Mouse (Mus musculus) limb, embryonic 13.5 days (tissue): ENCODE measurements at regions not wholly inside any gene's neighbourhood (a gene's known extent, or its start where the extent isn't known, plus 50 kb on each side); places are given as distances from the start of the nearest gene placed in this dataset.
A peak's percentile ranks its signal among the peaks of the same experiment; 100 is the strongest.
"Not testable (repeated sequence)": the region's sequence is repeated elsewhere in the genome, so short reads cannot be mapped to it uniquely, and the experiment has no call there.

Experiments used
- ATAC-seq: fragments of 200-750 bp; cut with Nextera tagmentation; 2 replicates; pipeline ENCODE4 v1.8.0; 2017; ENCODE audit warnings: low read depth, moderate number of reproducible peaks, moderate TSS enrichment; ENCODE audit not compliant: low FRiP score
- H3K27ac ChIP-seq: fragments of 300-500 bp; sonication (generic); 2 replicates; pipeline ENCODE4 v1.5.1; 2015; ENCODE audit warnings: inconsistent platforms, mild to moderate bottlenecking, moderate library complexity
- H3K27me3 ChIP-seq: fragments of 300-500 bp; sonication (generic); 2 replicates; pipeline ENCODE4 v1.6.1; 2015; ENCODE audit warnings: mild to moderate bottlenecking, inconsistent platforms
- H3K36me3 ChIP-seq: fragments of 300-500 bp; sonication (generic); 2 replicates; pipeline ENCODE4 v1.6.1; 2015; ENCODE audit warnings: inconsistent platforms, mild to moderate bottlenecking, moderate library complexity
- H3K4me1 ChIP-seq: fragments of 300-500 bp; sonication (generic); 2 replicates; pipeline ENCODE4 v1.6.1; 2015; ENCODE audit warnings: inconsistent platforms
- H3K4me2 ChIP-seq: fragments of 300-500 bp; sonication (generic); replicated peaks from 2 replicates; pipeline ENCODE4 v1.6.1; 2015; ENCODE audit warnings: inconsistent platforms, mild to moderate bottlenecking, moderate library complexity
- H3K4me3 ChIP-seq: fragments of 300-500 bp; sonication (generic); 2 replicates; pipeline ENCODE4 v1.5.1; 2015; ENCODE audit warnings: moderate library complexity, mild to moderate bottlenecking, inconsistent platforms
- H3K9ac ChIP-seq: fragments of 300-500 bp; sonication (generic); 2 replicates; pipeline ENCODE4 v1.6.1; 2015; ENCODE audit warnings: mild to moderate bottlenecking, inconsistent platforms
- H3K9me3 ChIP-seq: fragments of 300-500 bp; sonication (generic); 2 replicates; pipeline ENCODE4 v1.6.1; 2016; ENCODE audit warnings: inconsistent platforms
- WGBS: fragments of 180-500 bp; shearing (Covaris S2); methylation state at CpG from one replicate; pipeline ENCODE4 v1.1.7; 2015; 5-methylcytosine and 5-hydroxymethylcytosine counted together

DNA sequence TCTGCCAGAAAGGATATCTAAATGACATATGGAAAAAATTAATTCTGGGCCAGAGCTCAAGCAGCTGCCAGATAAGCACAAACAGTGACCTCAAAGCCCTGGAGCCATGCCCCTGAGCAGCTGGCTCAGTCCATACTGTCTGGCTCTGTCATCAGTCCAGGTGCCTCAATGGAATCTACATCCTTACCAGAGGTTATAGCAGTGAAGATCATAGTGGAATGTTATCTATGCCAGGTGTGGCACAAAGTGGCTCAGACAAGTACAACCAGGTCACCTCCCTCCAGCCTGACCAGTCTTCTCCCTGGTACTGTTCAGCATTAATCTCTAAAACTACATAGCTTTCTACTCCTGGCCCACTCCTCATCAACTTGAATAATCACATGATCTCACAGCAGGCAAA lies 64.4 kb upstream of the Prl2c3 start:
- ATAC-seq, result peak; percentile 73
- no peaks in the 10 kb centered on the region for H3K4me1 ChIP-seq
- H3K4me3 ChIP-seq, result no peak overlapping the region
- no peak overlapping the region for H3K9ac ChIP-seq
- H3K36me3 ChIP-seq, result no peaks in the 10 kb centered on the region
- H3K4me2 ChIP-seq, result no peak overlapping the region
- H3K27ac ChIP-seq, result no peak overlapping the region
- no peaks in the 10 kb centered on the region for H3K27me3 ChIP-seq
- H3K9me3 ChIP-seq, result peaks cover 43% of the 10 kb centered on the region

DNA sequence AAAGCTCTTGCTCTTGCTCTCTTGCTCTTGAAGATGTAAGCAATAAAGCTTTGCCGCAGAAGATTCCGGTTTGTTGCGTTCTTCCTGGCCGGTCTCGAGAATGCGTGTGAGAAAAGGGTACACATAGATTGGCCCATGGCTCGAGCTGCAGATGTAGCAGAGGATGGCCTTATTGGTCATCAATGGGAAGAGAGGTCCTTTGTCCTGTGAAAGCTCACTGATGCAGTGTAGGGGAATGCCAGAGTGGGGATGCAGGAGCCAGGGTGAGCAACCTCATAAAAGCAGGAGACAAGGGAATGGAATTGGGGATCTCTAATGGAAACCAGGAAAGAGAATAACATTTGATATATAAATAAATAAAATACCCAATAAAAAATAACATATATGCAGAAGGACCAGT lies 63.7 kb upstream of the Prl2c3 start:
- WGBS, result 86% methylated on average over 7 of the region's 7 CpGs
- not testable (repeated sequence) for H3K4me2 ChIP-seq, ATAC-seq, H3K27me3 ChIP-seq, H3K4me1 ChIP-seq, H3K36me3 ChIP-seq, H3K4me3 ChIP-seq, H3K27ac ChIP-seq, H3K9ac ChIP-seq
- peaks cover 49% of the 10 kb centered on the region for H3K9me3 ChIP-seq

DNA sequence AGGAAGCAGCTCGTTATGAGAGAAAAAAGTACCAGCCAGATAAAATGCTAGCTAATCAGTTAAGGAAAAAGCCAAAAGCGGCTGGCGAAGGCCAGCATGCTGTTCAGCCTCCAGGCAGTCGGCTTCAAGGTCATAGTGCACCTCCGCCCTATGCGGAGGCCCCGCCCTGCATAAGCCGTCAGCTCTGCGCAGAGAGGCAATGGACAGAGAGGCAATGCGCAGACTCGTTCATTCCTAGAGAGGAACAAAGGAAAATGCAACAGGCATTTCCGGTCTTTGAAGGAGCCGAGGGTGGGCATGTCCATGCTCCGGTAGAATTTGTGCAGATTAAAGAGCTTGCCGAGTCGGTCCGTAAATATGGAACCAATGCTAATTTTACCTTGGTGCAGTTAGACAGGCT lies 61.1 kb upstream of the Prl2c3 start:
- H3K27me3 ChIP-seq, H3K4me2 ChIP-seq, H3K27ac ChIP-seq, H3K9ac ChIP-seq, H3K4me3 ChIP-seq, H3K4me1 ChIP-seq, ATAC-seq, H3K36me3 ChIP-seq: not testable (repeated sequence)
- H3K9me3 ChIP-seq, result peaks cover 52% of the 10 kb centered on the region
- WGBS, result 95% methylated on average over 16 of the region's 17 CpGs

DNA sequence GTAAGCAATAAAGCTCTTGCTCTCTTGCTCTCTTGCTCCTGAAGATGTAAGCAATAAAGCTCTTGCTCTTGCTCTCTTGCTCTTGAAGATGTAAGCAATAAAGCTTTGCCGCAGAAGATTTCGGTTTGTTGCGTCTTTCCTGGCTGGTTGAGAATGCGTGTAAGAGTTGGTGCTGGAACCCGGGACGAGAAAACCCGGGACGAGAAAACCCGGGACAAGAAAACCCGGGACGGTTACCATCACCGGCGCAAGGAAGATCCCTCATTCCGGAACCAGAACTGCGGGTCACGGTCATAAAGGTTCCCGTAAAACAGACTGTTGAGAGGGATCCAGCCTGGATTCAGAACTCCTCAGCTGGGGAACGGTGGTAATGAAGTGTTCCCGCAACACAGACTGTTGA lies 60.1 kb upstream of the Prl2c3 start:
- H3K9me3 ChIP-seq, result peaks cover 45% of the 10 kb centered on the region
- not testable (repeated sequence) for ATAC-seq, H3K4me3 ChIP-seq, H3K36me3 ChIP-seq, H3K9ac ChIP-seq, H3K4me1 ChIP-seq, H3K27ac ChIP-seq, H3K4me2 ChIP-seq, H3K27me3 ChIP-seq
- WGBS, result 95% methylated on average over 19 of the region's 19 CpGs
